25 mouse cellular contexts compared by ENCODE assay signal in the genomic region with DNA sequence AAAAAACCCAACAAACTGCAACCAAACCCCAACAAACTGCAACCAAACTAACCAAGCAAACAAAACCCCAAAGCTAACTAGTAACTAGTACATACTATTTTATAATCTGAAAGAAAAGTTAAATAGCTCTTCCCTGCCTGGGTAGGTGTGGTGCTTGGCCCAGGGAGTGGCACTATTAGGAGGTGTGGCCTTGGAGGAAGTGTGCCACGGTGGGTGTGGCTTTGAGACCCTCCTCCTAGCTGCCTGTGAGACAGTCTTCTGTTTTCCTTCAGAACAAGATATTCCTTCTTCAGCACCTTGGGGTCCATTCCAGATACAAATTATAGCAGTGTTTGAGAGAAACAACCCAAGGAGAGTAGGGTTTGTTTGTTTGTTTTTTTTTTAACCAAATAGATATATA.
"Had no signal": no experiment of that assay in that cellular context is flagged by ENCODE, and none has a peak within 500 bp of the region (broad histone marks: within the 10 kb centered on the region; RNA-seq: fewer than 3 reads in every experiment).

No protein-coding gene starts in this region.

- H3K4me3 ChIP-seq: gastrocnemius, adult 2 months; heart, embryonic 10.5 days; heart, embryonic 13.5 days; heart, embryonic 15.5 days; hindbrain, embryonic 13.5 days; hindbrain, embryonic 15.5 days; layer of hippocampus, adult 2 months; left cerebral cortex, adult 2 months; limb, embryonic 13.5 days; limb, embryonic 15.5 days; liver, embryonic 12.5 days had no signal

- H3K9me3 ChIP-seq: heart, embryonic 10.5 days; heart, embryonic 13.5 days; heart, embryonic 15.5 days; hindbrain, embryonic 13.5 days; hindbrain, embryonic 15.5 days; limb, embryonic 13.5 days; limb, embryonic 15.5 days; liver, embryonic 12.5 days had no signal

- H3K4me1 ChIP-seq: limb, embryonic 15.5 days had no signal

- H3K27me3 ChIP-seq: heart, embryonic 13.5 days; heart, embryonic 15.5 days; hindbrain, embryonic 13.5 days; hindbrain, embryonic 15.5 days; limb, embryonic 13.5 days; limb, embryonic 15.5 days; liver, embryonic 12.5 days had no signal

- H3K4me2 ChIP-seq: heart, embryonic 13.5 days; heart, embryonic 15.5 days; hindbrain, embryonic 13.5 days; hindbrain, embryonic 15.5 days; limb, embryonic 13.5 days; limb, embryonic 15.5 days; liver, embryonic 12.5 days had no signal

- DNase-seq: gastrocnemius, adult 2 months; gastrocnemius, postnatal 10 days; gastrocnemius, postnatal 25 days; heart, adult 18-20 months; heart, postnatal 14 days; heart, postnatal 36 days; kidney, adult 18-20 months; kidney, adult 8-10 months; kidney, postnatal 10 days; kidney, postnatal 25 days; kidney, postnatal 4 days; left cerebral cortex, postnatal 4 days had no signal

- ATAC-seq: hindbrain, postnatal 0 days; intestine, postnatal 0 days; liver, embryonic 12.5 days had no signal

- H3K27ac ChIP-seq: gastrocnemius, adult 2 months; heart, embryonic 10.5 days; heart, embryonic 13.5 days; heart, embryonic 15.5 days; hindbrain, embryonic 13.5 days; hindbrain, embryonic 15.5 days; hindbrain, postnatal 0 days; layer of hippocampus, adult 2 months; left cerebral cortex, adult 2 months; limb, embryonic 13.5 days; limb, embryonic 15.5 days; liver, embryonic 12.5 days; liver, embryonic 14.5 days had no signal

- H3K36me3 ChIP-seq: heart, embryonic 10.5 days; heart, embryonic 13.5 days; heart, embryonic 15.5 days; hindbrain, embryonic 13.5 days; hindbrain, embryonic 15.5 days; limb, embryonic 13.5 days; limb, embryonic 15.5 days; liver, embryonic 12.5 days had no signal

- H3K9ac ChIP-seq: heart, embryonic 13.5 days; heart, embryonic 15.5 days; hindbrain, embryonic 13.5 days; hindbrain, embryonic 15.5 days; limb, embryonic 13.5 days; limb, embryonic 15.5 days; liver, embryonic 12.5 days; liver, embryonic 14.5 days had no signal
